Mouse (Mus musculus) heart, adult 8-10 months (tissue): ENCODE data around the gene Baiap2. TPM values are rescaled to one million over a fixed set of nuclear protein-coding genes. Genes with fewer than 3 reads are reported as not detected.

Experiments used
- DNase-seq: peaks from one replicate; pipeline ENCODE4 v3.0.0; 2022; ENCODE audit warnings: low spot score
- total RNA-seq, 4 experiments: library from RNA; stranded (reverse); gene quantifications; 2 replicates each; pipeline ENCODE4 v1.2.4; 2022

Baiap2 gene
- total RNA-seq, 4 experiments from 2014 or later: 4.8 to 10.0 (median 5.8) TPM

DNA sequence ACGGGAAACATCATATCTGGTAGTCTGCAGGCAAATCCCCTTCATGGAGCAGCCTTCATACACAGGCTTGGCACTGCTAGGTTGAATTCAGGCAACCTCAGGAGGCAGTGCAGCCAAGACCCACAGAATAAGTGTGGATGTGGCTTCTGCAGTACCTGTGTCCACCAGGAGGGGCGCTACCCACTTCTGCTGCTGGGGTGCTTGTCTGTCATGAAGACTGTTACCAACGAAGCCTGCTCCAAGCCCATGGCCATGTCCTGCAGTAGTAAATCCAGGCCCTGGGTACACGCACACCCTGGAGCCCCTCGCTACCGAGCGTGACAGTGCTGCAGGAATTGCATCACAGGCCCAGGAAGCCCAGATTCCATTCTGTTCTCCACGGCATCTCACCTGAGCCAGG, 22.7 kb upstream of the Baiap2 start:
- DNase-seq: peak; percentile 52

DNA sequence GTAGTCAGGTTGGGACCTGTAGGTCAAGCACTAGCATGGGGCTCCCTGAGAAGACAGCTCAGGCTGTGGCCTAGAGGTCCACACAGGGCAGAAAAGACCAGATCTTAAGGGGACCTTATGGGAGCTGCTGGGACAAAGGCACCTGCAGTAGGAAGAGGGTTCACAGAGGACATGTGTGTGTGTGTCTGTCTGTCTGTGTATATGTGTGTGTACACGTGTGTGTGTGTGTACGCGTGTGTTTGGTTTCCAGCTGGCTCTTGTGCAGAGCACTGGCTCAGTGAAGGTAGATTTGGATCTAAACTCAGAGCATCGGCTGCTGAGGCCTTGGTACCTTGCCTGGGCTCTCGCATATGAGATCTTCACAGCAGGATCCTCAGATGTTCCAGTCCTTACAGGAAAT, 21.9 kb upstream of the Baiap2 start:
- no peak for DNase-seq

- peak; percentile 45 for DNase-seq
These were observed 17.4 kb upstream of the Baiap2 start for GRCm38 (mm10) chr11:119925176-119925575.

DNA sequence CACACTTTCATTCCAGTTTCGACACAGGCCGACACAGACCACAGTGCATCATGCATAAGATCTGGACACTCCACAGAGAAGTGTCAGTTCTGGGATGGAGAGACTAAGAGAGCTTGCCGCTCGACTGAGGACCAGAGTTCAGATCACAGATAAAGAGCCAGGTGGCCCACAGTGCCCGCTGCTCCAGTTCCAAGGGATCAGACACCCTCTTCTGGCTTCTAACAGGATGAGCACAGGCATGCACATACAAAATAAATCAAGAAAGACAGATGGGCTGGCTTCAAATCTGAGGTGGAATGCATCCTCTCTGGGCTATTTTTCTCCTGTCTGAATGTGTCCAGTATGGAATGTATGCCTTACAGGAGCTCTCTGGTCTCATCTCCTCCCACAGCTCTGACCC, 15.8 kb upstream of the Baiap2 start:
- no peak for DNase-seq

GRCm38 (mm10) chr11:119928023-119928681, 14.4 kb upstream of the Baiap2 start:
- peak; percentile 68 for DNase-seq

- DNase-seq: no peak
These were observed 12.8 kb upstream of the Baiap2 start for GRCm38 (mm10) chr11:119929603-119930265.

GRCm38 (mm10) chr11:119931809-119932208, 10.8 kb upstream of the Baiap2 start:
- DNase-seq: no peak

- peak; percentile 62 for DNase-seq
These were observed 9.4 kb upstream of the Baiap2 start for GRCm38 (mm10) chr11:119933142-119933541.

GRCm38 (mm10) chr11:119933819-119934583, 8.6 kb upstream of the Baiap2 start:
- DNase-seq: no peak

DNA sequence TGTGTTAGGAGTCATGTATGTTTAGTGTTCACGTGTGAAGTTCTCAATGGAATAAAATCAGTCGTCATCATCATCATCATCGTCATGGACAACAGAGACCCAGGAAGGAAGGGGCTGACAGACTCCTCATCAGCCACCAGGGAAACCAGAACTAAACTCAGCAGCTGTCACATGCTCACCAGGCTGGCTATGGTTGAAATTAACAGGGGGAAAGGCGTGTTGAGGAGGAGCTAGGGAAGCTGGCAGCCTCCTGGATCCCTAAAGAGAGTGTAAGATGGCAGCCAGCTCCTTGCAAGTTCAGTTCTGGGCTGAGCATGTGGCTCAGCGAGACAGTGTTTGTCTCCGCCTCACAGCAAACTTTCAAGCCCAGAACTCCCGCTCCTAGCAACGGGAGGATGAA, 7.8 kb upstream of the Baiap2 start:
- DNase-seq: no peak

DNA sequence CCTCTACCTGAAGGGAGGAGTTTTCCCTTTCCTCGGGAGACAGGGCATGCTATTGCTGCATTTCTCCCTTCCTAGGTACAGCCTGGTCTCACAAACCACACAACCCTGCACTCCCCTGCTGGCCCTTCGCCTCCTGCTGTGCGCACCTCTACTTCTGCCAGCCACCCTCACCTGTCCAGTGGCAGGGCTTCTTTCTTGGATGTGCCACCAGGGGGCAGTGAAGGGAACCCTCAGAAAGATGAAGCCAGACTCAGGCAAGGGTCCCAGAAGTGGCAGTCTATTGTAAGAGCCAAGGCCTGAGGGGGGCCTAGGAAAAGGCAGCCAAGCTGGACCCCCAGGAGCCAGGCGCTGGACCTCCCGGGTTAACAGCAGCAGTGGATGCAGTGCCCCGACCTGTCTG, 7.1 kb upstream of the Baiap2 start:
- DNase-seq: no peak

- DNase-seq: no peak
These were observed 6.1 kb upstream of the Baiap2 start for GRCm38 (mm10) chr11:119936456-119936855.

GRCm38 (mm10) chr11:119937216-119937615, 5.3 kb upstream of the Baiap2 start:
- no peak for DNase-seq

- DNase-seq: no peak
These were observed 4.6 kb upstream of the Baiap2 start for GRCm38 (mm10) chr11:119937772-119938502.

DNA sequence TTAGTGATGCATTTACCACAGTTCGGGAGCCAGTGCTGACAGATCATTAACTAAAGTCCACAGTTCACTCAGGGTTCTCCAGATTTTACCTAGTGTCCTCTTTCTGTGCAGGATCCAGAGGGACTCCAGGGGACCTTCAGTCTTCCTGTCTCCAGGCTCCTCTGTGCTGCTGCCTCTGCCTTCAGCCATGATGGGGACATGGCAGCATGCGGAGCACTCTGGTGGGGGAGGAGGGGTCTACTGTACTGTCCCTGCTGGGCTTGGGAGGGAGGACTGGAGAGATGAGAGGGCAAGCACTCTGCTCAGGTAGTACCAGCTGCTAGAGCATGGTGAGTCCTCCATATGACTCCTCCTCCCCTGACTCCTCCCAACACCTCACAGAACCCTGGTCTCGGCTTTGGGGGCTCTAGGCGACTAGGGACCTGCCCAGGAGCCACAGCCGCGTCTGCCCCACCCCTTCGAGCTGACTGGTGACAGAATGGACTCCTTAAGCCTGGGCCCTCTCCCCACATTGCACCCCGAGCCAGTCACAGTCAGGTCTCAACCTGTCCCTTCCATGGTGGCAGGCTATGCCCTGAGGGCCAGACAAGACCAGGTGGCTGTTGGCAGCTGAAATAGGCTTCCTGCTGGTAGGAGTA, 3.4 kb upstream of the Baiap2 start:
- no peak for DNase-seq

- DNase-seq: no peak
These were observed 2.9 kb upstream of the Baiap2 start for GRCm38 (mm10) chr11:119939711-119940106.

GRCm38 (mm10) chr11:119940142-119940541, 2.4 kb upstream of the Baiap2 start:
- DNase-seq: no peak

DNA sequence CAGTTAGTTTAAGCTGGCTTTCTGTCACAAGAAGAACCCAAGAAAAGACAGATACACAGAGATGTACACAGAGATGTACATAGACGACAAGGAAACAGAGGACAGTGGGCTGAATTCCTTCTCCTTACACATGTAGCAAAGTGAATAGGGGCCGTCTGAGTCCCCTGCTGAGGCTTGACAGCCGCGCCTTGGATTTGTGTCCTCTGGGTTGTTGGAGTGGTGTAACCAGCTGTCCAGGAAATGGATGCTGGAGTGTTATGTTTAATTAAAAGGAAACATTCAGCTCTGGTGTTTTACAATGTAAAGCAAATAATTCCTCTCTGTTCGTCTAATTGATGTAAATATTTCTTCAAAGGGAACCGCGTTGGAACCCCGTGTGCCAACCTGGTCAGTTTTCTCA, 769 bp upstream of the Baiap2 start:
- no peak for DNase-seq

- DNase-seq: no peak
These were observed 299 bp upstream of the Baiap2 start for GRCm38 (mm10) chr11:119942201-119942726.

DNA sequence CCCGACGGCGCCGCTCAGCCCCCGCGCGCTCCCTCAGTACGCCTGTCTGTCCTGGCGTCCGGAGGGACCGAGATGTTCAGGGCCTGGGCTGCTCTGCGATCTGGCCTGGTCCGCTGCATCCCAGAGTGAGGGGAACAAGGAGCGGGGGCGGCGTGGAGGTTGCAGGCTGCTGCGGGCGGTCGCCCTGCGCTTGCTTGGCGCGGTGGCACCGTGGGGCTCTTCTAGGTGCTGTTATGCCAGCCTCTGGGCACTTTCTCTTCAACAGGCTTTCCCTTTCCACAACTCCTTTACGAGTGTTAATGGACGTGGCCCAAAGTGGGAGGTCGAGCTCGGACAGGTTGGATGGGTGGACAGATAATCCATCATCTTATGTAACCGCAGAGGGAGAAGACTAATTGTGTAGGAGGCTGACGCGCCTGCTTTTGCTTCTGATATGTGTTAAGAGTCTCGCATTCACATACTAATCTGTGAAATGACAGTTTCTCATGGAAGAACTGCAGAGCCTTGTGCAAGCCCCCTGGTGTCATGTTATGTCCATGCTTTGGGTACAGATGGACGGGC, 945 bp downstream of the Baiap2 start:
- DNase-seq: no peak

DNA sequence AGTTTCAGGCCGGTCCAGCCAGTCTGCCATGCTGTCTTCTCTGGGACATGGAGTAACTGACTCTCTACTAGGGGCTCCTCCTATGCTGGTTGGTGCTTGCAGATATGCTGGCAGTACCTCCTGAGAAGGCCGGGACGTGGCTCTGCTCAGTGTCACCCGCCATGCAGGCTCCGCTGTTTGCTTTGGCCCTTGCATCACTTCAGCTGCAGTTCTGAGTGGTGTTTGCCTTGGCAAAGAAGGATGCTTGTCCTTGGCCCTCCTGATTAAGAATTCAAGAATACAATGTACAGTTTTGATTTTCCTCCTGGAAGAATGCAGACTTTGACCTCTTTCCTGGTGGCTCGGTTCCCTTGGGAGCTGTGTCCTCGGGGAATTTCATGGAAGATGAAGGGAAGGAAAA, 2.8 kb downstream of the Baiap2 start:
- peak; percentile 58 for DNase-seq
